Mouse (Mus musculus): Measurements from ENCODE around the gene Rabggta.

DNA sequence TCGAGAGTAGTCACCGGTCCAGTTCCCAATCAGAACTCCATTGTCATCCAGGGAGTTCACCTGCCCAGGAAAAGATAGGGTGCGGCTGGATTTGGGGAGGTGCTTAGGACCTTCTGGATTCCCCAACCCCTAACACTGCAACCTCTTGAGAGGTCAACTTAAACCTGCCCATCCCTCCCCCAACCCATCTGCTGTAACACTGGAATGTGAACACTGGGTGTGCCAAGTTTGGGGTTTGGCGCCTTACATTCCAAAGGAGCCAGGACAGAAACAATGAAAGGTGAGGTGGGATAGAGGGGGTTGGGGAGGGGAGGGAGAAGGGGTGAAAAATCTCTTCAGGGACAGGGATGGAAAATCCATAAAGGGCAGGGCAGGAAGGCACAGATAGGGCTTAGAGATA is 12.6 kb downstream of the Rabggta start:
- no peak for TF ChIP-seq POLR2A (IDR thresholded peaks at IDR 0.05; ENCODE audit: insufficient read length, low read depth)
- no peak for TF ChIP-seq MYOD1 (IDR thresholded peaks at IDR 0.05; ENCODE audit: control insufficient read depth in 1 of 3, insufficient read length in 2 of 3, low read depth in 2 of 3)
- TF ChIP-seq POLR2AphosphoS2 (IDR thresholded peaks at IDR 0.05; ENCODE audit: insufficient read length, low read depth): no peak
- no peak for TF ChIP-seq MAX (IDR thresholded peaks at IDR 0.05; ENCODE audit: low read depth)
- no peak for TF ChIP-seq MYOG (IDR thresholded peaks at IDR 0.05; ENCODE audit: control insufficient read depth in 1 of 3, insufficient read depth in 1 of 3, insufficient read length in 2 of 3, low read depth in 2 of 3)
- no peak for TF ChIP-seq USF1 (IDR thresholded peaks at IDR 0.05; ENCODE audit: low read depth)

All from myocyte (in vitro differentiated cells).